Mouse (Mus musculus) frontal cortex, postnatal 25 days (tissue): ENCODE results near the gene Krtap29-1.

Experiments
- DNase-seq, 2 experiments: peaks; one replicate each; pipeline ENCODE4 v3.0.0; 2022; ENCODE audit warnings: low spot score in 2 of 2

The Krtap29-1 gene

DNA sequence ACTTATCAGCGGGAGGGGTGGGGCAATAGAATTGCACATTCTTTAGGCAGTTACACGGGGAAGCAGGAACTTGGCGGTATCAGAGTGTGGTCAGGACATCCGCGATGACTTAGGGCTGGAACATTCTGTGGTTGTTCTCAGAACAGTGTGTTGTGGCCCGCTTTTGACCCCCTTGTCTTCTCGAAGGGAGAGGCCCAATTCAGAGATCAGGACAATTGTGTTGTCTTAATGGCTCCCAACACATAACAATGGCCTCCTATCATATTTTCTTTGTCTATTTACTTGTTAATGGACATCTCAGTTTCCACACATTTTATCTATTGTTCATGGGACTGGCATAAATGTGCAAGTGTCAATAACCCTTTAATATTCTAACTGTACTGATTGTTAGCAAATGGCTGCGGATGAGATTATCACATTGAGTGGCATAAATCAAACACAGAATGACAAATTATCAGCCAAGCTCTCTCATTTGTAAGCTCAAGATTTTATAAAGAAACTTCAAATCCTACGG lies 41.0 kb downstream of the Krtap29-1 start:
- DNase-seq: no peak

DNA sequence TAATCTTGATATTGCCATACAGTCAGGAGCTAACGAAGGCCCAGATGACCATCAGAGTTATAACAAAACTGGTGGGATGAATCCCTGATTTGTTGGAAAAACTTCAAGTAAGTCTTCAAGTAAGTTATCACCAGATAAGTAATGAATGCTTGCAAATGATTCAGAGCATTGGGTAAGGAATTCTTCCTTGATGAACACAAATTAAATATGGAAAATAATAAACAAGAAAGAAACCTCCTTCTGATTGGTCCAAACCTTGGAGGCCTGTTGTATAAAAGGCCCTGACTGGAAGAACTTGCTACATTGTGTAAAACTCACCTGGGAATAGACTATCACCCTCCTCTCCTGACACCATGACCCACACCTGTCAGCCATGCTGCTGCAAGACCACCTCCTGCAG lies 42.9 kb downstream of the Krtap29-1 start, which contains the start of gene Krtap31-2:
TSS of gene Krtap31-2 (plus strand) at position 301 of the 400 bp plus-strand sequence.
- DNase-seq: no peak
